Mouse (Mus musculus) bone marrow, adult 2 months (tissue): ENCODE measurements around the gene Ikzf2.

ENCODE experiments used
- CTCF ChIP-seq: fragments of 200-500 bp; IDR thresholded peaks from 2 replicates; pipeline ENCODE4 v1.5.1; 2011; ENCODE audit warnings: low read length, control low read depth; ENCODE audit not compliant: control insufficient read depth, insufficient read depth
- POLR2A ChIP-seq: fragments of 200-500 bp; IDR thresholded peaks from 2 replicates; pipeline ENCODE4 v1.6.1; 2011; ENCODE audit warnings: low read depth, mild to moderate bottlenecking, control low read depth, low read length, borderline replicate concordance; ENCODE audit not compliant: control insufficient read depth

- TF ChIP-seq CTCF (no peak), POLR2A (no peak)
These were observed 141.2 kb downstream of the Ikzf2 start for GRCm38 (mm10) chr1:69545885-69546253.
